Mouse (Mus musculus) midbrain, embryonic 16.5 days (tissue): ENCODE measurements around the gene Prss21. TPM values are rescaled to one million over a fixed set of nuclear protein-coding genes. Genes with fewer than 3 reads are reported as not detected.
"Not testable (repeated sequence)": the region's sequence is repeated elsewhere in the genome, so short reads cannot be mapped to it uniquely, and the experiment has no call there.

Experiments used
- ATAC-seq: fragments of 200-750 bp; cut with Nextera tagmentation; 2 replicates; pipeline ENCODE4 v1.8.0; 2017; ENCODE audit warnings: moderate TSS enrichment
- H3K27ac ChIP-seq: fragments of 300-500 bp; sonication (generic); 2 replicates; pipeline ENCODE4 v1.5.1; 2014; ENCODE audit warnings: mild to moderate bottlenecking, low read length, mixed read lengths
- H3K27me3 ChIP-seq: fragments of 300-500 bp; sonication (generic); 2 replicates; pipeline ENCODE4 v1.6.1; 2014; ENCODE audit warnings: low read depth, low read length, mixed read lengths; ENCODE audit not compliant: control insufficient read depth, insufficient read depth
- H3K36me3 ChIP-seq: fragments of 300-500 bp; sonication (generic); 2 replicates; pipeline ENCODE4 v1.6.1; 2014; ENCODE audit warnings: mild to moderate bottlenecking, low read length, moderate library complexity, mixed read lengths; ENCODE audit not compliant: control insufficient read depth, insufficient read depth
- H3K4me1 ChIP-seq: fragments of 300-500 bp; sonication (generic); 2 replicates; pipeline ENCODE4 v1.6.1; 2014; ENCODE audit warnings: mild to moderate bottlenecking, low read length, mixed read lengths; ENCODE audit not compliant: control insufficient read depth, insufficient read depth
- H3K4me2 ChIP-seq: fragments of 300-500 bp; sonication (generic); 2 replicates; pipeline ENCODE4 v1.6.1; 2014; ENCODE audit warnings: mild to moderate bottlenecking, low read length, mixed read lengths
- H3K4me3 ChIP-seq: fragments of 300-500 bp; sonication (generic); 2 replicates; pipeline ENCODE4 v1.5.1; 2014; ENCODE audit warnings: low read depth, mild to moderate bottlenecking, low read length, moderate library complexity, mixed read lengths
- H3K9ac ChIP-seq: fragments of 300-500 bp; sonication (generic); 2 replicates; pipeline ENCODE4 v1.6.1; 2014; ENCODE audit warnings: low read depth, low read length, mixed read lengths
- H3K9me3 ChIP-seq: fragments of 300-500 bp; sonication (generic); replicated peaks from 2 replicates; pipeline ENCODE4 v1.6.1; 2014; ENCODE audit warnings: mild to moderate bottlenecking, low read length, mixed read lengths; ENCODE audit not compliant: control insufficient read depth, poor library complexity, severe bottlenecking
- WGBS: fragments of 180-500 bp; shearing (Covaris S2); extraction: QIAGEN DNeasy Blood & Tissue Kit; methylation state at CpG from one replicate; pipeline ENCODE4 v1.1.7; 2014; 5-methylcytosine and 5-hydroxymethylcytosine counted together
- microRNA-seq: library from miRNA; unstranded; fragments of <30 nt; microRNA quantifications from one replicate; pipeline ENCODE4, GENCODE M21; 2017
- polyA plus RNA-seq: library from polyadenylated mRNA; unstranded; fragments of >200 nt; fragmentation: Nextera tagmentation; extraction: Ambion mirVana; gene quantifications from 2 replicates; pipeline ENCODE4 v1.2.1, GENCODE M21; 2015

Prss21 gene
- polyA plus RNA-seq, 1 experiment from 2014 or later = not detected

DNA sequence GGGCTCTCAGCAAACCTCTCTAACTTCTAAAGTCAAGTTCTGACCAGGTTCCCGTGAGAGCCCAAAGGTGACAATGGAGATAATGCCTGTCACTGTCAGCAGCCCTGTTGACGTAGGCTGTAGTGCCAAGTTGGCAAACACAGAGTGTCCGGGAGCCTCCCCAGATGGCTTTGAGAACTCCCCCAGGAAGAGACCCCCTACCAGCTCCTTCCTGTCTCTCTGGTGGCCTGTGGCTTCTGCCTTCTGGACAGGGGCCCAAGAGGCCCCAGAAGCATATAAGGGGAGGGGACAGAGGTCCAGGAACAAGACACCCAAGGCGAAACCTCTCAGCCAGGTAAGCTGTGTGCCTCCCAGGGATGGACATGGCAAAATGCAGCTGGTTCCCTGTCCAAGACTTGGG, 12.7 kb downstream of the Prss21 start, which contains the start of the genes Dcpp1 and Dcpp2:
Dcpp1 (plus strand) TSS at position 301 of the 400 bp plus-strand sequence.
Dcpp2 (plus strand) TSS at position 305 of the 400 bp plus-strand sequence.
- not testable (repeated sequence) for H3K4me1 ChIP-seq, H3K9ac ChIP-seq, H3K4me2 ChIP-seq, H3K27me3 ChIP-seq, H3K4me3 ChIP-seq, H3K36me3 ChIP-seq, H3K9me3 ChIP-seq, H3K27ac ChIP-seq, ATAC-seq
- 85% methylated on average over 4 of the region's 4 CpGs for WGBS

DNA sequence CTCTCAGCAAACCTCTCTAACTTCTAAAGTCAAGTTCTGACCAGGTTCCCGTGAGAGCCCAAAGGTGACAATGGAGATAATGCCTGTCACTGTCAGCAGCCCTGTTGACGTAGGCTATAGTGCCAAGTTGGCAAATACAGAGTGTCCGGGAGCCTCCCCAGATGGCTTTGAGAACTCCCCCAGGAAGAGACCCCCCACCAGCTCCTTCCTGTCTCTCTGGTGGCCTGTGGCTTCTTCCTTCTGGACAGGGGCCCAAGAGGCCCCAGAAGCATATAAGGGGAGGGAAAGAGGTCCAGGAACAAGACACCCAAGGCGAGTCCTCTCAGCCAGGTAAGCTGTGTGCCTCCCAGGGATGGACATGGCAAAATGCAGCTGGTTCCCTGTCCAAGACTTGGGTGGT, 49.3 kb downstream of the Prss21 start, which contains the start of gene Dcpp3:
Dcpp3 (plus strand) TSS at position 301 of the 400 bp plus-strand sequence.
- not testable (repeated sequence) for H3K27ac ChIP-seq, H3K9me3 ChIP-seq, ATAC-seq, H3K27me3 ChIP-seq, H3K4me1 ChIP-seq, H3K4me3 ChIP-seq, H3K36me3 ChIP-seq, H3K9ac ChIP-seq, H3K4me2 ChIP-seq
- WGBS = 77% methylated on average over 4 of the region's 4 CpGs

Small RNA genes lying within 50 kb of the gene (microRNA-seq; reads per million reads assigned to microRNA genes)
- 1.4 reads per million for gene Mir5125

Other genes with a start within 250 kb of the Prss21 start
- 0.94 and 1.6 TPM in 2 replicates for gene Mmp25, start 222.8 kb upstream of the Prss21 start, polyA plus RNA-seq
- gene Bicdl2, start 207.6 kb upstream of the Prss21 start, polyA plus RNA-seq = 0.15 TPM in 1 of 2 replicates, not detected in the other
- 129 and 137 TPM in 2 replicates for gene Hcfc1r1, start 194.5 kb upstream of the Prss21 start, polyA plus RNA-seq
- gene Thoc6, start 194.2 kb upstream of the Prss21 start, polyA plus RNA-seq = 34.4 and 36.0 TPM in 2 replicates
- gene Tnfrsf12a, start 190.6 kb upstream of the Prss21 start, polyA plus RNA-seq = 2.5 and 2.6 TPM in 2 replicates
- 0.52 and 1.2 TPM in 2 replicates for gene Cldn6, start 188.8 kb upstream of the Prss21 start, polyA plus RNA-seq
- 0.62 and 0.67 TPM in 2 replicates for gene Cldn9, start 184.0 kb upstream of the Prss21 start, polyA plus RNA-seq
- 0.07 and 0.19 TPM in 2 replicates for gene 1520401A03Rik, start 145.3 kb upstream of the Prss21 start, polyA plus RNA-seq
- 17.9 and 19.7 TPM in 2 replicates for gene Pkmyt1, start 141.7 kb upstream of the Prss21 start, polyA plus RNA-seq
- 70.9 and 75.7 TPM in 2 replicates for gene Paqr4, start 127.2 kb upstream of the Prss21 start, polyA plus RNA-seq
- gene Kremen2, start 122.2 kb upstream of the Prss21 start, polyA plus RNA-seq = 1.6 and 1.8 TPM in 2 replicates
- gene Flywch1, start 96.5 kb upstream of the Prss21 start, polyA plus RNA-seq = 205 and 220 TPM in 2 replicates
- 76.8 and 81.3 TPM in 2 replicates for gene Flywch2, start 82.0 kb upstream of the Prss21 start, polyA plus RNA-seq
- 467 and 529 TPM in 2 replicates for gene Srrm2, start 77.5 kb upstream of the Prss21 start, polyA plus RNA-seq
- gene Elob, start 38.9 kb upstream of the Prss21 start, polyA plus RNA-seq = 1,162 and 1,206 TPM in 2 replicates
- gene Prss33, start 32.0 kb upstream of the Prss21 start, polyA plus RNA-seq = 0.18 TPM in 1 of 2 replicates, not detected in the other
- gene Prss32, start 24.2 kb upstream of the Prss21 start, polyA plus RNA-seq = not detected in 2 replicates
- gene Prss41, start 23.9 kb upstream of the Prss21 start, polyA plus RNA-seq = 0.88 and 1.6 TPM in 2 replicates
- not detected in 2 replicates for gene Dcpp1, start 12.8 kb downstream of the Prss21 start, polyA plus RNA-seq
- not detected in 2 replicates for gene Dcpp2, start 12.8 kb downstream of the Prss21 start, polyA plus RNA-seq
- gene Dcpp3, start 49.4 kb downstream of the Prss21 start, polyA plus RNA-seq = not detected in 2 replicates
- not detected in 2 replicates for gene Sbp, start 73.6 kb downstream of the Prss21 start, polyA plus RNA-seq
- gene Sbpl, start 87.2 kb downstream of the Prss21 start, polyA plus RNA-seq = not detected in 2 replicates
- 0.24 TPM in 1 of 2 replicates, not detected in the other for gene Prss30, start 112.5 kb downstream of the Prss21 start, polyA plus RNA-seq
- gene Prss22, start 130.0 kb downstream of the Prss21 start, polyA plus RNA-seq = not detected in 2 replicates
- 0.19 and 0.27 TPM in 2 replicates for gene Prss27, start 170.1 kb downstream of the Prss21 start, polyA plus RNA-seq
- 72.7 and 75.2 TPM in 2 replicates for gene Kctd5, start 205.4 kb downstream of the Prss21 start, polyA plus RNA-seq